Mouse (Mus musculus) ovary, postnatal 10 days (tissue): ENCODE results near the gene Tmem120a.

Source experiments
- DNase-seq: peaks from one replicate; pipeline ENCODE4 v3.0.0; 2022; ENCODE audit warnings: low spot score

Tmem120a gene

DNA sequence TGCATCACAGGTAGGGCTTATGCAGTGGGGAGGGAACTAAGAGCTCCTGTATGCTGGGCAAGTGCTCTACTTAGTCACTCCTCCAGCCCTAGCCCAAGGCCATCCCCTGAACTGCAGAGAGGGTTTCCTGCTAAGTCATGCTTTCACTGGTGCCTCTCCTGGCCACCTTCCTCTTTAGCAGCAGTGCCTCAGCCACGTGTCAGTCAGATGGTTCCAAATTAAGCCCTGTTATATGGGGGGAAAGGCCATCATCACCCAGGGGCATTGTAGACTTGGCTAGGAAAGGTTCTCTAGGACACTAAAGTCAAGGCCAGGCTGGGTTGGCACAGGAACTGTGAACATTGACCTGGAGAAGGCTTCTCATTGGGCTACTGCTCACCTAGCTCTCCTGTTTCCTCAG lies 36.4 kb downstream of the Tmem120a start:
- DNase-seq, result no peak

DNA sequence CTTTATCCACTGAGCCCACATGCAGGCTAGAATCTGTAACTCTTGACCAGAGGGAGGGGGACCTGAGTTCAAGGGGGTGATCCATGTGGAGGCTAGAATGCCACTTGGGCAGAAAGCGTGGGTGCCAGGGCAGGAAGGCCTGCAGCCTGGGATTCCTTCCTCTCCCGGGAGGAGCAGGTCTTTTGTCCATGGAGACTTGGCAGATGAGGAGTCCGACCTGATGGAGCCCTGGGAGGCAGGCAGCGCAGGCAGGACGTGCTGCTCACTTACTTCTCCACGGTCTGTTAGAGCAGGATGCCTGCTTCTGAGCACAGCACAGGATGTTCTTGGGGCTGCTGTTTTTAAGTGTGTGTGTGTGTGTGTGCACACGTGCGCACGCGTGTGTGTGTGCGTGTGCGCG lies 37.2 kb downstream of the Tmem120a start:
- DNase-seq, result no peak

DNA sequence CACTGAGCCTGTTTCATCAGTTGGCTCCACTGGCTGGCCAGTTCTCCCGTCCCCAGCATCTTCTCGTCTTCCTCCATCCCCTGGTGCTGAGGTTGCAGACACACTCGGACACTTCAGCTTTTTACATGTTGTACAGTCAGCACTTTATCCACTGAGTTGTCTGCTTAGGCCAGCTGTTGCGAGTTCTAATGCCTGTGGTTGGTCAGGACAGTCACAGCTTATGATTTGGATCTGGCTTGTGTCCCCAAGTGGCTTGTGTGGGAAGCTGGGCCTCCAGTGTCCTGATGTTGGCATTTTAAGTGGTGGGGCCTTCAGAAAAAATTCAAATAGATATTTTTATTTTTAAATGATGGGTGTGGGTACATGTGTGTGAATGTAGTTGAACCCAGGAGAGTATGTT lies 38.9 kb downstream of the Tmem120a start:
- no peak for DNase-seq

DNA sequence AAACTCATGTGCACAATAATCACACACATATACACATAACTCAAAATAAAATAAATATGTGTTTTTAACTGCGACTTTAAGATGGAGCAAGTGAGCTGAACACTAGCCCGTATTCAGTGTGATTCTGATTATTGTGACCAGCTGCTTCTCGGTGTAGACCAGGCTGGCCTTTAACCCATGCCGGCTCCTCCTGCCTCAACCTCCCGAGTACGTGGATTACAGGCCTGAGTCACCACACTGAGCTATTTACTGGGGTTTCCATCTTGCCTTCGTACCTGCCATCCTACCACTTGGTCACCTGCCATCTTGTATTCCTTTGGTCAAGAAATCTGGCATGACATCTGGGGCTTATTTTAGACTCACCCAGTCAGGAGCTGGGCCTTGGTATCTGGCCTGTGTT lies 40.8 kb downstream of the Tmem120a start:
- no peak for DNase-seq

DNA sequence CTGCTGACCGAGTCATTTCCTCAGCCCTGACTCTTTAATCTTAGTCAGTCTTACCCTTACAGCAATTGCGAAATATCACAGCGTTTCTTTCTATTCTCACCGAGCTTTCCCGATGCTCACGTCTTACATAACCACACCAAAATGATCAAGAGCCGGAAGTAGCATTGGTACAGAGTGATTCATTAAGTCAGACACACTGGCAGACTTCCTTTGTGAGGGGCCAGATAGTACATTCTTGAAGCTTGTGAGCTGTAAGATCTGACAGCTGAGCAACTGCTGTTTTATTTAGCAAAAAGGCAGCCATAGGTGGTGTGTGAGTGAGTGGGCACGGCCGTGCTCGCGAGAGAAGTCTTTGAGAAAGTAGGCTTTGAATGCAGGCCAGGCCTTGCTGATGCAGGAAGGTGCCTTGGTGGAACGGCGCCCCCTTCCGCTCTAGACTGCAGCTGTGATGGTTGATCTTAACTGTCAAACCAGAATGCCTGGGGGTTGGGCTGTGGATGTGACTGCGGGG lies 41.5 kb downstream of the Tmem120a start:
- no peak for DNase-seq

GRCm38 (mm10) chr5:135702190-135702589 lies 42.1 kb downstream of the Tmem120a start:
- DNase-seq, result no peak

DNA sequence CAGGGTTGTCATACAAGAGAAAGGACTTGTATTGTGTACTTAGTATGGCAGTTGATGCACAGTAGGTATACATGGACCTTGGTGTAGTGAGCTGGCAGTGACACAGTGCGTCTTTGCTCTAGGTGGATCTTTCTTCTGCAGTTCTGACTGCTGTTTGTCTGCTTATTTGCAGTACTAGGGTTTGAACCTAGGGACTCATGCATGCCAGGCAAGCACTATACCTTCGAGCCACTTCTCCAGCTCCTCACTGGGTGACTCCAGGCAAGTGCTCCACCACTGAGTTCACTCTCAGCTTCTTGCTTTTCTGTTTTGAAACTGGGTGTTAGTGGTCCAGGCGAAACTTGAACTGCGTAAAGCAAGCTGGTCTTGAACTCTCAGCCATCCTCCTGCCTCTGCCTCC lies 42.6 kb downstream of the Tmem120a start:
- DNase-seq, result no peak

- DNase-seq, result no peak
Measured at GRCm38 (mm10) chr5:135697711-135698111, 46.5 kb downstream of the Tmem120a start.

GRCm38 (mm10) chr5:135695277-135695721 lies 48.9 kb downstream of the Tmem120a start:
- DNase-seq, result no peak

DNA sequence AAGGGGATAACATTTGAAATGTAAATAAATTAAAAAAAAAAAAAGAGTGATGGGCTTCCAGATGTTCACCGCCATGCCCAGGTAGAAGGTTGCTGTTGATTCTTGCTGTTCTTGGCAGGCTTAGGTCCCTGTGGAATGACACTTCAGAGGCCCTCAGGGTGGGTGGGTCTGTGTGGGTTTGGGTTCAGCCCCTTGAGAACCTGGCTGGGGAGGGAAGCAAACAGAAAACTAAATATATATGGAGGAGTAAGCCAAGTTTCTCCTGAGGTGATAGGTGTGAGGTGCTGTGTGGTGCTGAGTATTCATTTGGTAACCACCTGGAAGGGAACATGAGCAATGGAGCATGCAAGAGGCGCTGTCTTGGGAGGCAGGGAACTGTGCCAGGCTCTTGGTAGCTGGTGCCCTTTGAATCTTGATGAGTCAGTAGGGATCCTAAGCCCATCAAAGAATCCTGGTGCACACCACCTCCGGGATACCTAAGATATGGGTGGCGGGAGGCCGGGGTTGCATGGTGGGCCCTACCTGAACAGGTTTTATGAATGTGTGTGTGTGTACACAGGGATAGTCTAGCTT lies 50.9 kb downstream of the Tmem120a start:
- DNase-seq, result no peak

- DNase-seq, result no peak
Measured at GRCm38 (mm10) chr5:135691266-135691665, 53.0 kb downstream of the Tmem120a start.

GRCm38 (mm10) chr5:135690401-135690800 lies 53.8 kb downstream of the Tmem120a start:
- no peak for DNase-seq
